Mouse (Mus musculus): ENCODE results near the gene Tmem131l.
A peak's percentile ranks its signal among the peaks of the same experiment; 100 is the strongest.

Gene Tmem131l

DNA sequence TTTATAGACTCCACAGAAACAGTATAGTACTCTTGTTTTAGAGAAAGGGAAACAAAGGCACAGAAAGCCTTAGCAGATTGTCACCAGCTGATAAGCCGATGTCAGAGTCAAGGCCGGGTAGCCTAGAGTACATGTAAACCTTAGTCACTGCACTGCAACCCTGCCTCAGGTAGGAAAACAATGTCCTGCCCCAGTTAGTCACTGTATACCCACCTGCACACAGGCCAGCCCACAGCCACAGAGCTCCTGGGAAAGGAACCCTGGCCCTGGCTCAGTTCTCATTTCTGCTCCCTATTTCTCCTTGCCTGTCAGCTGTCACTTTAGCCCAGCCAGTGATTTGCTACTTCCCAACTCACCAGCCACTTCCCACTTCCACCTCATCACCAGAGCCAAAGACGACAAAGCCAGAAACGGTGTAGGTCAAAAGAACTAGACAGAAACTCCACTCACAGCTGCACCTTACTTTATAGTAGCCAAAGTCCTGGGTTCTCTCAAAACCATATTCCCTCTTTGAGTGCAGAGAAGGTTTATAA lies 24.4 kb downstream of the Tmem131l start:
- DNase-seq (ENCODE audit: low read depth, low spot score) = no peak

DNA sequence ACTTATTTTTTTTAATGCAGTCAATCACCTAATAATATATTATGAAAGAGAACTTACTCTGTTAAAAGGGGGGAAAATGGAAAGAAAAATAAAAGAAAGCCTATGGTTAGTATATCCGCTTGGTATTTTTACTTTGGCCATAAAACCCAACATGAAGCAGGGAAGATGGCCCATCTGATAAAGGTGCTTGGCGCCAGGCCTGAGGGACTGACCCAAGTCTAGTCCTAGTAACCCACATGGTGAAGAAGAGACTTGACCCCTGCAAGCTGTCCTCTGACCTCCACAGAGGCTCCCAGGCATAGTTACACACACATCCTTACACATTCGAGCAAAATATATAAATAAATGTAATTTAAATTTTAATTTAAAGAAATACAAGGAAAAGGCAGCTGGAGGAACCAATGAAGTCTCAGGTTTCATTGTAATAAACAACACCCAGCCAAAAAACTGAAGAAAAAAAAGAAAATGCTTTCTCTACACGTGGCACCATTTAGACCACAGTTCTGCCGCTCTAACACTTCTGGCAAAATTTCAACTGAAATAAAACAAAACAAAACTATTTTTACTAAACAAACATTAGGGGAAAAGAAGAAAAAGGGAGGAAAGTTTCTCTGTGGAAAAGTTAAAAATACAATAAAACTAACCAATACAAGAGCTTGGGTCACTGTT lies 28.8 kb downstream of the Tmem131l start:
- no peak for DNase-seq (ENCODE audit: low read depth, low spot score)

DNA sequence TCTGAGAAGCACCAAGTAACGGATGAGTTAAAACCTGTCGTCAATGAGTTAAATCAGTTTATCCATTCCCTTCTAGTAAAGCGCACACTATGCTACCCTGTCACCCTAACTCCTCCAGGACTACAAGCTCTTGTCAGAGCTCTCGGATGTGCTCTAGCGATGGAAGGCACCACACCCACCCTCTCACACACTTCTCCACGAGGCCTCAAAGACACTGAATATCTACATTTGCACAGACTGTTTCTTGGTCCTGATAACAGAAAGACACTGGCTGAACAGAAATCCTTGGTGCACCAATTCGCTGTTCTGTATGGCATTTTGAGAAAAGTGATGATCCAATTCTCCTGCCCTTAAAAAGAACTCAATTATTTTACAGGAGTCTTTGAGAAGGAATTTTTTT lies 34.0 kb downstream of the Tmem131l start:
- no peak for DNase-seq (ENCODE audit: low read depth, low spot score)

- no peak for DNase-seq (ENCODE audit: low read depth, low spot score)
Measured at GRCm38 (mm10) chr3:84004330-84005090, 35.5 kb downstream of the Tmem131l start.

GRCm38 (mm10) chr3:84002433-84003090 lies 37.4 kb downstream of the Tmem131l start:
- no peak for DNase-seq (ENCODE audit: low read depth, low spot score)

DNA sequence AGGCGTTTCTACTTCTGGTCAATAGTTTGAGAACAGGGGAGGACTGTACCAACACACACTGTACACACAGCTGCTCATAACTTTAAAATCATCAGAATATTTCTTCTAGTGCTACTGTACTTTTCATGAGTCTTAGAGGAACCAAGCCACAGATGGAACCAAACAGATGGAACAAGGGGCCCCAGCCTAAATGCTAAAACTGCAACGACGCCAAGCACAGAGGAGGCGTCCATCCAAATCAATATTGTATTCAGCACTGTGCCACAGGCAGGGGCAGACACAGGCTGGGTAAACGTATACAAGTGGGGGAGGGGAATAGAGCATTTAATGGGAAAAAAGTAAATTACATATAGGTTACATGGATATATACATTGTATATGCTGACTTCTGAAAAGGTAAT lies 42.4 kb downstream of the Tmem131l start:
- peak; percentile 34 for DNase-seq (ENCODE audit: low read depth, low spot score)

DNA sequence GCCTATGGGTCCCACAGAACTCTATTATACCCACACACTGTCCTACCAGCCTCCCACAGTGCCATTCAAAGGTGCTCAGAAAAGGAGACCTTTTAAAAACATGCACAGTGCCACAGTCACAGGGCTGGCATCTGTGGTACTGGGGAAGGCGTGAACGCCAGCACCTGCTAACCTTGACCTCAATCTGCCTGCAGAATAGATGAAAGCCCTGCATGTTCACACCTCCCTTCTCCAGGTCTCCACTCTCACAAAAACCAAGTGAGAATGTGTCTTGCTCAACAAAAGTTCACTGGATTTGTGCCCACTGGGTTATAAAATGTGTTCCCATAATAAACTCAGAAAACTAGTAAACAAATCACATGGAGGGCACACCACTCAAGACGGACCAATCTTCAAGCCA lies 42.9 kb downstream of the Tmem131l start:
- no peak for DNase-seq (ENCODE audit: low read depth, low spot score)

DNA sequence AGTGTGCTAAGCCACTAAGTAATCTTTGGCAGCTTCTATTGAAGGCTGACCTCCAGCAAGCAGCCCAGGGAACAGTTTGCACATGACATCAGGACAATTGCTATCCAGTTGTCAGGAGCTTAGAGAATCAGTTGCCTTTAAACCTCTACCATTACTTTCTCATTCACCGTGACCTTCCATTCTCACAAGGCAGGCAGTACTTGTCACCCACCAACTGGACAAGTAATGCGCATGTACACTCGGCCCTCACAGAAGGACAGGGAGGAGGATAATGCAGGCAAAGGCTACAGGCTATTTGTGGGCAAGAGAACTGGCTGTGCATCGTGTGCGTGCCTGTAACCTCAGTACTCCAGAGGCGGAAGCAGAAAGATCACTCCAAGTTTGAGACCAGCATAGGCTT lies 43.9 kb downstream of the Tmem131l start:
- DNase-seq (ENCODE audit: low read depth, low spot score) = no peak

GRCm38 (mm10) chr3:83995254-83995830 lies 44.6 kb downstream of the Tmem131l start:
- no peak for DNase-seq (ENCODE audit: low read depth, low spot score)

GRCm38 (mm10) chr3:83994217-83994839 lies 45.6 kb downstream of the Tmem131l start:
- no peak for DNase-seq (ENCODE audit: low read depth, low spot score)

- no peak for DNase-seq (ENCODE audit: low read depth, low spot score)
Measured at GRCm38 (mm10) chr3:83993089-83993516, 46.9 kb downstream of the Tmem131l start.

GRCm38 (mm10) chr3:83991691-83992524 lies 48.1 kb downstream of the Tmem131l start:
- no peak for DNase-seq (ENCODE audit: low read depth, low spot score)

- DNase-seq (ENCODE audit: low read depth, low spot score) = no peak
Measured at GRCm38 (mm10) chr3:83988214-83988613, 51.8 kb downstream of the Tmem131l start.

DNA sequence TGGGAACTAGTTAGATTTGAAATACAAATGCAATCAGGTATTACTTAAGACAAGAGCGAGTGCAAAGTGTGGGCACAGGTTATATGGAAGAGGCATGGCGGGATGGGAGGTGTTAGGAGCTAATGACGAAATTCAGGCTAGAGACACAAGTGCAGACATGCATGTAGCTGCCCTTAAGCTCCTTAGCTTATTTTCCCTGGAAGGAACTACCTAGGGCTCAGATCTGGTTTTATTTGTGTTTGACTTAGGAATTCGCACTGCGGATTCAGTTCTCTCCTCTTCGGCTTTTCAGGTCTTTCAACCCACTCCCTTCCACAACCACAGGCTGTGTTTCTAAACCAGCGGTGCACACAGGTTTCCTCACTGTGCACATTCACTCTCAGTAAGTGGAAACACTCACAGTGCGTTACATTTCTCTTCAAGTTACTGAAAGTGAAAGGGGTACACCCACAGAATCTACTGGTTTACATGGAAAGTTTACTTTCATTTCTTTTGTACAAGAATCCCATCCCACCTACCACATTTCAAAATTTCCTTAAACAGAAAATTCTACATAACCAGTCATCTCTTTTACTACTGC lies 52.4 kb downstream of the Tmem131l start:
- no peak for DNase-seq (ENCODE audit: low read depth, low spot score)

DNA sequence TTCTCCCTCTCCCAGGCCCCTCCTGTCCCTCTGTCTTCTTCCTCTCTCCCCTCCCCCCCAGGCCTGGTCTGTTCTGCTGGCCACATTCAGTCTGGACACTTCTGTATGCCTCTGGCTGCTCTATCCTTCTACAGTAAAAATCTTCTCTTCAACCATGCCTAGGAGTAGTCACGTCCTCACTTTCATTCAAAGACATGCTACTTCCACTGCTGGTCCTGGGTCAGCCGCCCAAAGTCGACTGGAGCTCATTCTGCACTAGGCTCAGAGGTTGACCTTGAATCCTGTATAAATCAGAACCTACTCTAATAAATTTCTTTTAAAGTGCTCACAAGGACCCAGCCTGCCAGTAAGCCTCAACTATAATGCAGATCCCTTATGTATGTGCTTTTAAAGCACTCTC lies 53.2 kb downstream of the Tmem131l start:
- DNase-seq (ENCODE audit: low read depth, low spot score) = no peak

GRCm38 (mm10) chr3:83985426-83985825 lies 54.5 kb downstream of the Tmem131l start:
- DNase-seq (ENCODE audit: low read depth, low spot score) = no peak

GRCm38 (mm10) chr3:83984379-83984778 lies 55.6 kb downstream of the Tmem131l start:
- no peak for DNase-seq (ENCODE audit: low read depth, low spot score)

DNA sequence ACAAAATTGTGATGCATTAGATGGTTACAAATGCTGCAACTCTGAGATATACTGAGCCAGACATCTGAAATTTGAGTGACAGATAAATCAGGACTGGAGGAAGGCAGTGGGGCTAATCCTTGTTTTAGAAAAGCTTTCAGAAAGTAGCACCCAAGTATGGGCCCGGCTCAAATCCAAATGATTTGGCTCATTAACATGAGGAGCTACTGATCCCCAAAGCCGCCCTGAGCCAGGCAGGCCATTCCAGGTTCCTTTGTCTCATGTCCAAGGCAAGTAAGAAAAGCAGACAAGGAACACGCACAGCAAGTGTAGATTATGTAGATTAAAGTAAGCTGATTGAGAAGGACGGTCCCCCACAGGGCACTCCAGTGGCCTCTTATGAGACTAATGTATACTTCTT lies 57.2 kb downstream of the Tmem131l start:
- no peak for DNase-seq (ENCODE audit: low read depth, low spot score)

DNA sequence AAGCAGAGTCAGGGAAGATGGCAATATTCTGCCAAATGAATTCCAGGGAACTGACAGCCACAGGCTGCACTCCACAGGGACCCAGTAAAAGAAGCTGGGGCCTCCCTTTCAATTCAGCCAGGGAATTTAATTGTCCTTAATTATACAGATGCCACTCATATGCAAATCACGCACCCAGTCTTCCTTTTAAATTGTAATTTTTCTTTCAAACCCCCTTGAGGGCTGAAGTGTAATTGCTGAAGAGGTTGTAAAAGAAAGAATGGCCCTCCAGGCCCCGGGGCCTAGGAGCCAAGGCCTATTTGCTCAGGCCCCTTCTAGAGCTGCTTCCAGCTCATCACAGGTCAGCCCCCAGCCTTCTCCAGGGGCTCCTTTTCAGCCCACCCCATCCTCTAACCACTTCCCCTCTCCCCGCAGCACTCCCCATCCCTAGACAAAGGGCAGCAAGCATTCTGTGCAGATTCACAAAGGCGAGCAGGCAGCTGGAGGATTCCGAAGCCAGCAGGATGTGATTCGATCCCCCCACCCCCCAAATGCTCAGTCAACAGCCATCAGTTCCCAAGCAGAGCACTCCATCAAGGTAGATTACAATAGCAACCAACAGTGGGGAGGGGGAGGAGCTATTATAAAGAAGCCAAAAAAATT lies 59.6 kb downstream of the Tmem131l start:
- no peak for DNase-seq (ENCODE audit: low read depth, low spot score)
